Mouse (Mus musculus) thymus, postnatal 25 days (tissue): ENCODE results near the gene Clcn2.
"Not testable (repeated sequence)": the region's sequence is repeated elsewhere in the genome, so short reads cannot be mapped to it uniquely, and the experiment has no call there.

ENCODE experiments used
- DNase-seq: peaks from one replicate; pipeline ENCODE4 v3.0.0; 2022

Gene Clcn2

GRCm38 (mm10) chr16:20700036-20700435 lies 17.5 kb downstream of the Clcn2 start:
- no peak for DNase-seq

GRCm38 (mm10) chr16:20699266-20699665 lies 18.3 kb downstream of the Clcn2 start:
- no peak for DNase-seq

DNA sequence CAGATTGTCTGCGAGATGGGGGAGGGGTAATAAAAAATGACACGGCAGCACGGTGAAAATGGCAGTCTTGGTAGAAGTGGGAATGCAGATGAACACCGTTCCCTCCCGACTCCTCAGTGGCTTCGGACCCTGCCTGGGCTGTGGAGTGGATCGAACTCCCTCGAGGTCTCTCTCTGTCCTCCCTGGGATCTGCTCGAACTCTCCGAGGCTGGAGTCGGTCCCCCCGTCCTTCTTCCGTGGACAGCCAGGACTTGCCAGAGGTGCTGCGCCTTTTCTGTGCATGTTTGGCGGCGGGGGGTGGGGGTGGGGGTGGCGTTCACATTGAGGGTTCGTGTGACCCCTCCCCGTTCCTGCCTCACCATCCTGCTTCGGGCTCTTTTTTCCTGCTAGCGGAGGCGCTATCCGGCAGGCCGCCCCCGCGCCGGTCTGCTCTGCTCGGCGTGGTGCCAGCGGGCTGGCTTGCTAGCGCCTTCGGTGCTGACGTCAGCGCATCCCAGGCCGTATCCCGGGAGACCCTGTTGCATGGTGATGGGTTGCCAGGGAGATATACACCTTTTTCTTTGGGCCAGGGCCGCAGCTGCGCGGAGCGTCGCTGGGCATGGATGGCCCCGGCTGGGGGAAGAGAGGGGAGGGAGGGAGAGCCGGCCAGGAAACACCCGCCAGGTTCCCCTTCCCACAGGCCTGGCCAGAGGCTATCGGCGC lies 21.8 kb downstream of the Clcn2 start:
- DNase-seq = peak; percentile 11

DNA sequence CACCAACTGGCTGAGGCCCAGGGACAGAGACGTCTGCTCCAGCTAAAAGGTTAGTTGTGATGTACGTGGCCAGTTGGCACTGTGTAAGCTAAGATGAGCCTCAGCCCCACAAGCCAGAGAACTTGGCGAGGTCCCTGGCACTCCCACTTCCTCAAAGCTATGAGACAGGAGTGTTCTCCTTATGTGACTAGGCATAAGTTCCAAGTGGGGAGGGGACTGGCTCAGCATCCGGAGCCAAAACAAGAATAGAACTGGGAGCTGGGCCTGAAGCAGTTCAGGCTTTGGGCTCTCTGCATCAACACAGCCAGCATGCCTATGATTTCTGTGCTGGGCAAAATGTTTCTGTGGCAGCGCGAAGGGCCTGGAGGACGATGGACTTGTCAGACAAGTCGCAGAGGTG lies 22.8 kb downstream of the Clcn2 start:
- DNase-seq = no peak

- DNase-seq = peak; percentile 85
These were observed 24.3 kb downstream of the Clcn2 start, which contains the start of gene Fam131a for GRCm38 (mm10) chr16:20693111-20693701. Gene Fam131a, plus strand, starts transcription at chr16:20693241.

- DNase-seq = no peak
These were observed 25.1 kb downstream of the Clcn2 start for GRCm38 (mm10) chr16:20692241-20692965.

GRCm38 (mm10) chr16:20691617-20692016 lies 25.9 kb downstream of the Clcn2 start:
- no peak for DNase-seq

DNA sequence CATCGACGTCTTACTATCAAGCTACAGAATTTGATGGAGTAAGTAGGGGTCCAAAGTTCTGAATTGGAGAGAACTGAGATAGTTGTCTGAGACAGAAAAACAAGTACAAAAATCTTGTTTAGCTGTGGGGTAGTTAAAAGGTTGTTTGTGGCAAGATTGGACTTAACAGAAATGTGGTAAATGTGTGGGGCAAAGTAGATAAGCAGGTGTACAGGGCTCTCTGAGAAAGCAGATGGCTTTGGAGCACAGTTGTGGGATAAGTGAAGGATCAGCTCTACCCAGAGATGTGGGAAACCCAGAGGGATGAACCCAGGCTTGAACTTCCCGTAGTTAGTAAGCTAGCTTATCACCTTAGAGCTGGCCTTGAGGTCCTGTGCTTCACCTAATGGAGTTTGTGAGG lies 26.8 kb downstream of the Clcn2 start:
- no peak for DNase-seq

DNA sequence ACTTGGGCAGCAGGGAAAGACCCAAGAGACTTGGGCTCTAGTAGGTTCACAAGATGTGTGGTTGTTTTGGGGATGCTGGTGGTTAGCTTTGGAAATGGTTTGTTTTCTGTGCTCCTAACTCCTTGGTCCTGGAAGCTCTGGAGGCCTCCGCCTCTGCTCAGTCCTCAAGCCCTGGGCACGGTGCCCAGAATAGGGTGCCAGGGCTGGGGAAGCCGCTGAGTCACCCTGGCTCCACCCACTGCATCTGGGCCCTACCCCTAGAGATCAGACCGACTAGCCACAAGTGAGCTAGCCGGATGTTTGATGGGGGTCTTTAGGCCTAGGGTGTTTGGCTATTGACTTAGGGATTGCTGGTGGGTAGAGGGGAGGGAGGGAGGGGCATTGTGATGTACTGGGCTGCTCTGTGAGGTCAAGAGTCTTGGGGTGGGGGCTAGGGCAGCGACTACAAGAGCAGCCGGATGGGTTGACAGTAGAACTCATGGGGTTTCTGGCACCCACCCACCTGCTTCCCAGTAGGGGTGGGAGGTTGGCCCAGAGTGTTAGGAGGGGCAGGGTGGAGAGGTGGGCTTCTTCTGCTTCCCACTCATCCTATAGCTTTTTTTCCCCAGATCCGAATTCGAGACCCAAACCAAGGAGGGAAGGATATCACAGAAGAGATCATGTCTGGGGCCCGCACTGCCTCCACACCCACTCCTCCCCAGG lies 39.4 kb downstream of the Clcn2 start:
- DNase-seq = no peak

DNA sequence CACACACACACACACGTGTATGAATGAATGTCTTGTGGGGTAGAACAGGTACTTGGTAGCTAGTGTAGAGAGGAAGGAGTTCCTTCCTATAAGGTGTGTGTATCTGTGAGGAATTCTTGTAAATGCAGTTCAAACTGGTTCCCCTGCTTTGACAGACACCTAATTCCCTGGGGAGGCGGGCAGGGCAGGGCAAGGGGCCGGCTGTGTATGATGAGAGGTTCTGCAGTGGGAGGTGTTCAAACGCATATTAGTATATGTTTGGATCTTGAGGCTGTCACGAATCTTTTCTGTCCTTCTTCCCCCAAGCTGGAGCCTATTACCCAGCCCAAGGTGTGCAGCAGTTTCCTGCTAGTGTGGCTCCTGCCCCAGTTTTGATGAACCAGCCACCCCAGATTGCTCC lies 40.2 kb downstream of the Clcn2 start:
- DNase-seq = no peak

DNA sequence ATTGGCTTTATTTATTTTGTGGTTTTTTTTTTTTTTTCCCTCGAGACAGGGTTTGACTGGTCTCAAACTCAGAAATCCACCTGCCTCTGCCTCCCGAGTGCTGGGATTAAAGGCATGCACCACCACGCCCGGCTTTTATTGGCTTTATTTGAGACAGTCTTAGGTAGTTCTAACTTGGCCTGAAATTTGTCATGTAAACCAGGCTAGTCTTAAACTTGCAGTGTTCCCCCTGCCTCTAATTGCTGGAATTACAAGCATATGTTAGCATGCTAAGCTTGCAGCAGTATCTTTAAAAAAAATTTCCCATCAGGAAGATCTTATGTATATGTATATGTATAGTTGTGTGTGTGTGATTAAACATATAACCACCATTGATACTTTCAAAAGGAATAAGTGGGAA lies 40.8 kb downstream of the Clcn2 start:
- no peak for DNase-seq

DNA sequence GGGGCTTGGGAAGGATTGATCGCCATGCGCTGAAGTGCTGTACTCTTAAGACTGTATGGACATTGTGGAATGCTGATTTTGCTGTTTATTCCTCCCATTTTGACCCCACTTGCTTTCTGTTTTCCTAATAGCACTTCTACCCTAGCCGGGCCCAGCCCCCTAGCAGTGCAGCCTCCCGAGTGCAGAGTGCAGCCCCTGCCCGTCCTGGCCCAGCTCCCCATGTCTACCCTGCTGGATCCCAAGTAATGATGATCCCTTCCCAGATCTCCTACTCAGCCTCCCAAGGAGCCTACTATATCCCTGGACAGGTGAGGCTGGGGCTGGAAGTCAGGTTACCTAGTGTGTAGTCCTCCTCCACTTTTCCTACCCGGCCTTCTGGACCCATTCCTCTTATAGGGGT lies 42.3 kb downstream of the Clcn2 start:
- DNase-seq = no peak

- DNase-seq = peak; percentile 39
These were observed 43.7 kb downstream of the Clcn2 start for GRCm38 (mm10) chr16:20673706-20674303.

- DNase-seq = peak; percentile 59
These were observed 44.4 kb downstream of the Clcn2 start for GRCm38 (mm10) chr16:20672965-20673705.

- DNase-seq = peak; percentile 96
These were observed 45.0 kb downstream of the Clcn2 start for GRCm38 (mm10) chr16:20672500-20672902.

DNA sequence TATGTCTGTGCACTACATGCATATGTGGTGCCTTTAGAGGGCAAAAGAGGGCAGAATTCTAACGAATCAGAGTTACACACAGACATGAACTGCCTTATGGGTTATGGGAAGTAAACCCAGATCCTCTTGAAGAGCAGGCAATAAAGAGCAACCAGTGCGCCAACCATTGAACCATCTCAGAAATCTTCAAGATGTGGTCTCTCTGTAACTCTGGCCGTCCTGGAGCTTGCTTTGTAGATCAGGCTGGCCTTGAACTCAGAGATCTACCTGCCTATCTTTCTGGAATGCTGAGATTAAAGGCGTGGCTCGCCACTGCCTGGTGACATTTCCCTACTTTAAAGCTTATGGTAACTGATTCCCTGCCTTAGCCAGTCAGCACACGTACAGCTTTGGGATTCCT lies 45.7 kb downstream of the Clcn2 start:
- no peak for DNase-seq

DNA sequence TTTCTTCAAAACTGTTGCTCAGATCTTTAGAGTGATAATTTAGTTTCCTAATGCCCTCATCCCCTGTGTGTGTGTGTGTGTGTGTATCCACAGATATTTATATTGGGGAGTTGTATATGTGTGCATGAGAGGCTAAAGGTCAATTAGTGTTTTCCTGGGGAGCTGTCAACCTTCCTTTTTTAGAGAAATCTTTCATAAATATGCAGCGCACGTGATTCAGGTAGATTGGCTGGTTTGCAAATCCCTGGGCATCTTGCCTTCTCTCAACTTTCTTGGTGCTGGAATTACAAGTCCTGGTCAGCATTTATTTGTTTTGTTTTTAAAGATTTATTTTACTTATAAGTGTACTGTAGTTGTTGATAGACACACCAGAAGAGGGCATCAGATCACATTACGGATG lies 47.3 kb downstream of the Clcn2 start:
- no peak for DNase-seq

- not testable (repeated sequence) for DNase-seq
These were observed 49.5 kb downstream of the Clcn2 start, which contains the start of gene Eif4g1 for GRCm38 (mm10) chr16:20668013-20668412. Gene Eif4g1, plus strand, starts transcription at chr16:20668313.

DNA sequence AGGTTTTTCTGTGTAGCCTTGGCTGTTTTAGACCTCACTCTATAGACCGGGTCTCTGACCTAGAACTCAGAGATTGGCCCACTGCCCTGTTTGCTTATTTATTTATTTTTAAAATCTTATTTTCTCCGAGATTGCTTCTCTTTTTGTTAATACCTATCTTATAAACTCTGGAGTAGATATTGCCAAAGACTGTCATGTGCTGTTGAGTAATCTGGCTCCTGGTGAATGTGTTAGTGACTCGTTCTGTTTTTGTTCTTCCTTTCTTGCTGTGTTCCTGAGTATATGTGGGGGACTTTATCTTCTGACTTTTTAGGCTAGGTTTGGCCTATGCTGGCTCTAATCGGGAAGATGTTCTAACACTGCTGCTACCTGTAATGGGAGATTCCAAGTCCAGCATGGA lies 59.9 kb downstream of the Clcn2 start:
- no peak for DNase-seq

DNA sequence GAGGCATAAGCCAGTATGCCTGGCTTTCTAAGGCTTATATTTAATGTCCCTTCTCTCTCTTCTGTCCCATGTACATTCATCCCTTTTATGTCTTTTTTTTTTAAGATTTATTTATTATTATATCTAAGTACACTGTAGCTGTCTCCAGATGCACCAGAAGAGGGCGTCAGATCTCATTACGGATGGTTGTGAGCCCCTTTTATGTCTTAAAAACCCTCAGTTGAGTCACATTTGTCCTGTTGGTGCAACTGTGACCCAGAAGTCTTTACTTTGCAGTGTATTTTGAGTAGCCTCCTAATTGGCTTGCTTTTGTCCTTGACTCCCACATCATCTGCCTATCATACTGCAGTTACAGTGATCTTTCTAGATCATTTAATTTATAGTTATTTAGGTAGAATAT lies 64.2 kb downstream of the Clcn2 start:
- DNase-seq = no peak
